ENCODE assay signal across 11 mouse cellular contexts in genomic region chr12:83330056-83330455, GRCm38 (mm10).
"Had no signal": no experiment of that assay in that cellular context is flagged by ENCODE, and none has a peak within 500 bp of the region (broad histone marks: within the 10 kb centered on the region; RNA-seq: fewer than 3 reads in every experiment).

No protein-coding gene starts in this region.

- H3K27me3 ChIP-seq: liver, embryonic 15.5 days; midbrain, embryonic 13.5 days had no signal

- H3K9me3 ChIP-seq: limb, embryonic 10.5 days; liver, embryonic 15.5 days; midbrain, embryonic 13.5 days had no signal

- H3K4me3 ChIP-seq: limb, embryonic 10.5 days; liver, embryonic 15.5 days; midbrain, embryonic 13.5 days had no signal

- H3K9ac ChIP-seq: liver, embryonic 15.5 days; midbrain, embryonic 13.5 days had no signal

- H3K4me2 ChIP-seq: liver, embryonic 11.5 days; liver, embryonic 15.5 days; midbrain, embryonic 13.5 days had no signal

- DNase-seq: kidney, adult 11 months; kidney, postnatal 10 days; lung, adult 2 months; lung, postnatal 14 days; right cerebral cortex, adult 18-20 months; right cerebral cortex, postnatal 25 days; thymus, postnatal 36 days had no signal

- H3K36me3 ChIP-seq: limb, embryonic 10.5 days; liver, embryonic 15.5 days had no signal

- ATAC-seq: midbrain, embryonic 13.5 days had no signal

- H3K27ac ChIP-seq: limb, embryonic 10.5 days; midbrain, embryonic 13.5 days had no signal
